Mouse (Mus musculus) liver, embryonic 12.5 days (tissue): Measurements from ENCODE around the gene Cenpb. TPM values are rescaled to one million over a fixed set of nuclear protein-coding genes. Genes with fewer than 3 reads are reported as not detected.

ENCODE experiments used
- ATAC-seq: fragments of 200-750 bp; cut with Nextera tagmentation; 2 replicates; pipeline ENCODE4 v1.8.0; 2017; ENCODE audit warnings: moderate number of reproducible peaks, mild to moderate bottlenecking, moderate library complexity
- H3K27ac ChIP-seq: fragments of 300-500 bp; sonication (generic); 2 replicates; pipeline ENCODE4 v1.5.1; 2016; ENCODE audit warnings: mild to moderate bottlenecking
- H3K27me3 ChIP-seq: fragments of 300-500 bp; sonication (generic); replicated peaks from 2 replicates; pipeline ENCODE4 v1.6.1; 2016; ENCODE audit warnings: mild to moderate bottlenecking, moderate library complexity
- H3K36me3 ChIP-seq: fragments of 300-500 bp; sonication (generic); 2 replicates; pipeline ENCODE4 v1.6.1; 2016; ENCODE audit warnings: mild to moderate bottlenecking, moderate library complexity
- H3K4me1 ChIP-seq: fragments of 300-500 bp; sonication (generic); 2 replicates; pipeline ENCODE4 v1.6.1; 2016
- H3K4me2 ChIP-seq: fragments of 300-500 bp; sonication (generic); 2 replicates; pipeline ENCODE4 v1.6.1; 2016; ENCODE audit warnings: mild to moderate bottlenecking, moderate library complexity
- H3K4me3 ChIP-seq: fragments of 300-500 bp; sonication (generic); 2 replicates; pipeline ENCODE4 v1.5.1; 2016; ENCODE audit warnings: mild to moderate bottlenecking, moderate library complexity
- H3K9ac ChIP-seq: fragments of 300-500 bp; sonication (generic); 2 replicates; pipeline ENCODE4 v1.6.1; 2016; ENCODE audit warnings: mild to moderate bottlenecking, moderate library complexity
- H3K9me3 ChIP-seq: fragments of 300-500 bp; sonication (generic); replicated peaks from 2 replicates; pipeline ENCODE4 v1.6.1; 2016; ENCODE audit warnings: mild to moderate bottlenecking, moderate library complexity
- WGBS: fragments of 180-500 bp; shearing (Covaris S2); methylation state at CpG from one replicate; pipeline ENCODE4 v1.1.7; 2016; ENCODE audit not compliant: insufficient replicate concordance; 5-methylcytosine and 5-hydroxymethylcytosine counted together
- polyA plus RNA-seq: library from polyadenylated mRNA; unstranded; fragments of >200 nt; fragmentation: Nextera tagmentation; extraction: Ambion mirVana; gene quantifications from 2 replicates; pipeline ENCODE4 v1.2.1, GENCODE M21; 2016

Gene Cenpb
- polyA plus RNA-seq, 1 experiment from 2014 or later = 6.5 TPM

GRCm38 (mm10) chr2:131142592-131142991 is 37.3 kb downstream of the Cenpb start:
- H3K9ac ChIP-seq = peak overlapping the region; percentile 27
- peak; percentile 79 for ATAC-seq
- peak overlapping the region; percentile 68 for H3K27ac ChIP-seq
- WGBS = 25% methylated on average over 18 of the region's 18 CpGs
- H3K9me3 ChIP-seq = no peaks in the 10 kb centered on the region
- no peak overlapping the region for H3K4me3 ChIP-seq
- H3K36me3 ChIP-seq = peaks cover 91% of the 10 kb centered on the region
- H3K27me3 ChIP-seq = no peaks in the 10 kb centered on the region
- H3K4me2 ChIP-seq = peak overlapping the region; percentile 39
- H3K4me1 ChIP-seq = peaks cover 70% of the 10 kb centered on the region

- H3K27ac ChIP-seq = peak overlapping the region; percentile 68
- no peak overlapping the region for H3K9ac ChIP-seq
- H3K36me3 ChIP-seq = peaks cover 82% of the 10 kb centered on the region
- H3K4me2 ChIP-seq = no peak overlapping the region
- 89% methylated on average over 8 of the region's 8 CpGs for WGBS
- H3K27me3 ChIP-seq = no peaks in the 10 kb centered on the region
- H3K9me3 ChIP-seq = no peaks in the 10 kb centered on the region
- no peak overlapping the region for H3K4me3 ChIP-seq
- ATAC-seq = no peak
- peaks cover 75% of the 10 kb centered on the region for H3K4me1 ChIP-seq
Observed at GRCm38 (mm10) chr2:131141336-131141986, 38.4 kb downstream of the Cenpb start.

GRCm38 (mm10) chr2:131140533-131140905 is 39.3 kb downstream of the Cenpb start:
- Histone ChIP-seq H3K4me1 (peaks cover 78% of the 10 kb centered on the region), H3K9ac (no peak overlapping the region), H3K9me3 (no peaks in the 10 kb centered on the region), H3K4me2 (no peak overlapping the region), H3K4me3 (no peak overlapping the region), H3K27me3 (no peaks in the 10 kb centered on the region), H3K36me3 (peaks cover 72% of the 10 kb centered on the region), H3K27ac (peak overlapping the region; percentile 68)
- no peak for ATAC-seq
- 63% methylated on average over 5 of the region's 5 CpGs for WGBS

- Histone ChIP-seq H3K9ac (no peak overlapping the region), H3K4me2 (no peak overlapping the region), H3K27ac (peak overlapping the region; percentile 68), H3K9me3 (no peaks in the 10 kb centered on the region), H3K27me3 (no peaks in the 10 kb centered on the region), H3K36me3 (peaks cover 67% of the 10 kb centered on the region), H3K4me3 (no peak overlapping the region), H3K4me1 (peaks cover 79% of the 10 kb centered on the region)
- no peak for ATAC-seq
- WGBS = 66% methylated on average over 5 of the region's 5 CpGs
Observed at GRCm38 (mm10) chr2:131139886-131140532, 39.9 kb downstream of the Cenpb start.

GRCm38 (mm10) chr2:131139287-131139686 is 40.6 kb downstream of the Cenpb start:
- no peak overlapping the region for H3K9ac ChIP-seq
- H3K9me3 ChIP-seq = no peaks in the 10 kb centered on the region
- H3K4me2 ChIP-seq = no peak overlapping the region
- WGBS = 79% methylated on average over 5 of the region's 5 CpGs
- H3K27me3 ChIP-seq = no peaks in the 10 kb centered on the region
- H3K36me3 ChIP-seq = peaks cover 64% of the 10 kb centered on the region
- ATAC-seq = no peak
- no peak overlapping the region for H3K4me3 ChIP-seq
- H3K27ac ChIP-seq = peak overlapping the region; percentile 68; the same call in 1 of the 2 replicates
- H3K4me1 ChIP-seq = peaks cover 86% of the 10 kb centered on the region

- no peaks in the 10 kb centered on the region for H3K9me3 ChIP-seq
- H3K4me2 ChIP-seq = no peak overlapping the region
- no peak overlapping the region for H3K4me3 ChIP-seq
- peaks cover 91% of the 10 kb centered on the region for H3K4me1 ChIP-seq
- no peak for ATAC-seq
- 80% methylated on average over 7 of the region's 7 CpGs for WGBS
- peaks cover 65% of the 10 kb centered on the region for H3K36me3 ChIP-seq
- H3K9ac ChIP-seq = no peak overlapping the region
- no peaks in the 10 kb centered on the region for H3K27me3 ChIP-seq
- H3K27ac ChIP-seq = peak overlapping the region; percentile 99
Observed at GRCm38 (mm10) chr2:131138760-131139159, 41.1 kb downstream of the Cenpb start.

GRCm38 (mm10) chr2:131138296-131138695 is 41.6 kb downstream of the Cenpb start:
- no peak for ATAC-seq
- peak overlapping the region; percentile 99 for H3K27ac ChIP-seq
- H3K9ac ChIP-seq = no peak overlapping the region
- H3K27me3 ChIP-seq = no peaks in the 10 kb centered on the region
- H3K36me3 ChIP-seq = peaks cover 63% of the 10 kb centered on the region
- H3K4me1 ChIP-seq = peaks cover 93% of the 10 kb centered on the region
- WGBS = 85% methylated on average over 4 of the region's 4 CpGs
- H3K4me2 ChIP-seq = no peak overlapping the region
- H3K4me3 ChIP-seq = no peak overlapping the region
- H3K9me3 ChIP-seq = no peaks in the 10 kb centered on the region

GRCm38 (mm10) chr2:131135521-131136139 is 44.2 kb downstream of the Cenpb start:
- ATAC-seq = peak; percentile 100
- H3K4me1 ChIP-seq = peaks cover 89% of the 10 kb centered on the region
- peak overlapping the region; percentile 69 for H3K9ac ChIP-seq
- peaks cover 47% of the 10 kb centered on the region for H3K36me3 ChIP-seq
- no peaks in the 10 kb centered on the region for H3K9me3 ChIP-seq
- H3K4me2 ChIP-seq = peak overlapping the region; percentile 61
- WGBS = 10% methylated on average over 11 of the region's 11 CpGs
- peak overlapping the region; percentile 99 for H3K27ac ChIP-seq
- H3K27me3 ChIP-seq = no peaks in the 10 kb centered on the region
- H3K4me3 ChIP-seq = peak overlapping the region; percentile 29

- H3K4me1 ChIP-seq = peaks cover 85% of the 10 kb centered on the region
- H3K9ac ChIP-seq = peak overlapping the region; percentile 68
- peaks cover 42% of the 10 kb centered on the region for H3K36me3 ChIP-seq
- H3K27me3 ChIP-seq = no peaks in the 10 kb centered on the region
- peak overlapping the region; percentile 99 for H3K27ac ChIP-seq
- peak overlapping the region; percentile 61 for H3K4me2 ChIP-seq
- ATAC-seq = no peak
- H3K4me3 ChIP-seq = no peak overlapping the region
- H3K9me3 ChIP-seq = no peaks in the 10 kb centered on the region
- WGBS = 79% methylated on average over 8 of the region's 8 CpGs
Observed at GRCm38 (mm10) chr2:131134826-131135400, 45.0 kb downstream of the Cenpb start.

- Histone ChIP-seq H3K4me3 (no peak overlapping the region), H3K4me2 (peak overlapping the region; percentile 61; the same call in 1 of the 2 replicates), H3K9me3 (no peaks in the 10 kb centered on the region), H3K9ac (peak overlapping the region; percentile 68; the same call in 1 of the 2 replicates), H3K4me1 (peaks cover 85% of the 10 kb centered on the region), H3K27me3 (no peaks in the 10 kb centered on the region), H3K27ac (peak overlapping the region; percentile 99), H3K36me3 (peaks cover 36% of the 10 kb centered on the region)
- no peak for ATAC-seq
- WGBS = 31% methylated on average over 1 of the region's 1 CpGs
Observed at GRCm38 (mm10) chr2:131134381-131134780, 45.5 kb downstream of the Cenpb start.

GRCm38 (mm10) chr2:131132930-131133547 is 46.8 kb downstream of the Cenpb start, which contains the start of gene Gm11037:
Gene Gm11037 (plus strand): TSS chr2:131133497.
- no peak for ATAC-seq
- peak within 1 kb of the TSS; percentile 99 for H3K27ac ChIP-seq

More at GRCm38 (mm10) chr2:131132930-131133547, 46.8 kb downstream of the Cenpb start, which contains the start of gene Gm11037:
- Histone ChIP-seq H3K27me3 (no peaks in the 10 kb centered on the region), H3K4me3 (no peak within 1 kb of the TSS), H3K9me3 (no peaks in the 10 kb centered on the region), H3K4me1 (peaks cover 89% of the 10 kb centered on the region), H3K36me3 (peaks cover 23% of the 10 kb centered on the region), H3K9ac (peak within 1 kb of the TSS; percentile 68; the same call in 1 of the 2 replicates), H3K4me2 (no peak within 1 kb of the TSS)
- 82% methylated on average over 9 of the region's 9 CpGs for WGBS
